ENCODE assay signal across 46 mouse cellular contexts in the genomic region with DNA sequence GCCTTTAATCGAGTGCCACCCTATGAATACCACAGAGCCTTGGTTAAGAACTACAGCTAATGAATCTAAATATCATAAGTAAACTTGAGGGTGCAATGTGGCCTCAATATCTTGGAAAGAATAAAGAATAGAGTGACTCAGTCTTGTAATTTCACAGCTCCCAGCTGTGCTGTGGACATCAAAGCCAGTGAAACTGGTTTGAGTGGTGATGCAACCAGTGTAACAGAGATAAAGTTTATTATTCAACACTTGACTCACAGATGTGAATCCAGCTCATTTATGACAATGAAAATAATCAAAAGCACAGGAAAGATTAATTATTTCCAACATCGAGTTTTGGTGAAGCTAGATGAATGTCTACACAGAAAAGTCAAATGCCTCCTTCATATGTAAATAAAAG. TPM values are rescaled to one million over a fixed set of nuclear protein-coding genes. Genes with fewer than 3 reads are reported as not detected.
"Had no signal": no experiment of that assay in that cellular context is flagged by ENCODE, and none has a peak within 500 bp of the region (broad histone marks: within the 10 kb centered on the region; RNA-seq: fewer than 3 reads in every experiment).

No protein-coding gene starts in this region.

- H3K9ac ChIP-seq: limb, embryonic 12.5 days; limb, embryonic 13.5 days; limb, embryonic 15.5 days; liver, embryonic 12.5 days; liver, embryonic 13.5 days; liver, embryonic 14.5 days; liver, embryonic 15.5 days; liver, postnatal 0 days; lung, embryonic 14.5 days; lung, embryonic 15.5 days; midbrain, embryonic 12.5 days; midbrain, embryonic 15.5 days; neural tube, embryonic 12.5 days had no signal

- DNase-seq: left cerebral cortex, postnatal 4 days; liver; liver, embryonic 13.5 days; liver, postnatal 0 days; lung, adult 18-20 months; lung, adult 2 months; lung, embryonic 14.5 days; lung, postnatal 10 days; lung, postnatal 14 days; lung, postnatal 36 days; lung, postnatal 4 days; midbrain, embryonic 14.5 days had no signal

- H3K4me2 ChIP-seq: limb, embryonic 12.5 days; limb, embryonic 13.5 days; limb, embryonic 15.5 days; liver, embryonic 11.5 days; liver, embryonic 12.5 days; liver, embryonic 13.5 days; liver, embryonic 15.5 days; lung, embryonic 14.5 days; lung, embryonic 15.5 days; midbrain, embryonic 11.5 days; midbrain, embryonic 12.5 days; midbrain, embryonic 15.5 days; neural tube, embryonic 12.5 days had no signal

- H3K27me3 ChIP-seq: limb, embryonic 12.5 days; limb, embryonic 13.5 days; limb, embryonic 15.5 days; liver, embryonic 12.5 days; liver, embryonic 13.5 days; liver, embryonic 15.5 days; lung, embryonic 15.5 days; megakaryocyte, embryonic 14.5 days; midbrain, embryonic 12.5 days; midbrain, embryonic 15.5 days; neural tube, embryonic 12.5 days had no signal

- ATAC-seq: liver, embryonic 12.5 days; liver, postnatal 0 days; lung, postnatal 0 days; midbrain, embryonic 15.5 days; midbrain, embryonic 16.5 days had no signal

- H3K27ac ChIP-seq: limb, embryonic 10.5 days; limb, embryonic 12.5 days; limb, embryonic 13.5 days; limb, embryonic 15.5 days; liver, embryonic 12.5 days; liver, embryonic 13.5 days; liver, embryonic 14.5 days; liver, embryonic 15.5 days; lung, embryonic 15.5 days; macrophage; midbrain, embryonic 10.5 days; midbrain, embryonic 12.5 days; midbrain, embryonic 15.5 days; neural tube, embryonic 12.5 days had no signal

- H3K4me3 ChIP-seq: limb, embryonic 10.5 days; limb, embryonic 12.5 days; limb, embryonic 13.5 days; limb, embryonic 15.5 days; liver, embryonic 12.5 days; liver, embryonic 13.5 days; liver, embryonic 15.5 days; lung, embryonic 15.5 days; megakaryocyte, embryonic 14.5 days; midbrain, embryonic 10.5 days; midbrain, embryonic 12.5 days; midbrain, embryonic 15.5 days; neural tube, embryonic 12.5 days had no signal

- H3K4me1 ChIP-seq: limb, embryonic 10.5 days; limb, embryonic 12.5 days; limb, embryonic 13.5 days; limb, embryonic 15.5 days; liver, embryonic 12.5 days; liver, embryonic 13.5 days; liver, embryonic 15.5 days; lung, embryonic 15.5 days; megakaryocyte, embryonic 14.5 days; midbrain, embryonic 10.5 days; midbrain, embryonic 12.5 days; midbrain, embryonic 15.5 days; neural tube, embryonic 12.5 days had no signal

- H3K36me3 ChIP-seq: limb, embryonic 10.5 days; limb, embryonic 12.5 days; limb, embryonic 13.5 days; limb, embryonic 15.5 days; liver, embryonic 12.5 days; liver, embryonic 13.5 days; liver, embryonic 15.5 days; lung, embryonic 15.5 days; midbrain, embryonic 10.5 days; midbrain, embryonic 12.5 days; midbrain, embryonic 15.5 days; neural tube, embryonic 12.5 days had no signal

- H3K9me3 ChIP-seq: limb, embryonic 10.5 days; limb, embryonic 12.5 days; limb, embryonic 13.5 days; limb, embryonic 15.5 days; liver, embryonic 12.5 days; liver, embryonic 13.5 days; liver, embryonic 15.5 days; lung, embryonic 15.5 days; megakaryocyte, embryonic 14.5 days; midbrain, embryonic 10.5 days; midbrain, embryonic 12.5 days; midbrain, embryonic 15.5 days; neural tube, embryonic 12.5 days had no signal

RNA-seq across cellular contexts. Expression of gene Olfr538, which starts 27.9 kb away (rescaled TPM):
- total RNA-seq: left cerebral cortex, adult 8-10 months; left cerebral cortex, postnatal 10 days; left cerebral cortex, postnatal 14 days; left cerebral cortex, postnatal 25 days; left cerebral cortex, postnatal 36 days; left cerebral cortex, postnatal 4 days; liver, adult 2 months; megakaryocyte progenitor cell, adult 5-6 weeks; megakaryocyte, adult 5-6 weeks; megakaryocyte-erythroid progenitor cell, adult 5-6 weeks; midbrain, postnatal 0 days; monocyte, adult 5-6 weeks had no signal
- polyA plus RNA-seq: limb, embryonic 10.5 days; limb, embryonic 11.5 days; limb, embryonic 12.5 days; limb, embryonic 13.5 days; limb, embryonic 14.5 days; limb, embryonic 15.5 days; liver, adult 2 months; liver, embryonic 11.5 days; liver, embryonic 12.5 days; liver, embryonic 13.5 days; liver, embryonic 14.5 days; liver, embryonic 15.5 days; liver, embryonic 16.5 days; liver, postnatal 0 days; lung, adult 2 months; lung, embryonic 14.5 days; lung, embryonic 15.5 days; lung, embryonic 16.5 days; lung, postnatal 0 days; macrophage; midbrain, embryonic 10.5 days; midbrain, embryonic 11.5 days; midbrain, embryonic 12.5 days; midbrain, embryonic 14.5 days; midbrain, embryonic 15.5 days; midbrain, embryonic 16.5 days; midbrain, postnatal 0 days; neural tube, embryonic 11.5 days; neural tube, embryonic 12.5 days had no signal

RNA-seq across cellular contexts. Expression of gene Olfr536, which starts 32.5 kb away (rescaled TPM):
- total RNA-seq: left cerebral cortex, adult 8-10 months; left cerebral cortex, postnatal 10 days; left cerebral cortex, postnatal 14 days; left cerebral cortex, postnatal 25 days; left cerebral cortex, postnatal 36 days; left cerebral cortex, postnatal 4 days; liver, adult 2 months; megakaryocyte progenitor cell, adult 5-6 weeks; megakaryocyte, adult 5-6 weeks; megakaryocyte-erythroid progenitor cell, adult 5-6 weeks; midbrain, postnatal 0 days; monocyte, adult 5-6 weeks had no signal
- polyA plus RNA-seq: limb, embryonic 10.5 days; limb, embryonic 11.5 days; limb, embryonic 12.5 days; limb, embryonic 13.5 days; limb, embryonic 14.5 days; limb, embryonic 15.5 days; liver, adult 2 months; liver, embryonic 11.5 days; liver, embryonic 12.5 days; liver, embryonic 13.5 days; liver, embryonic 14.5 days; liver, embryonic 15.5 days; liver, embryonic 16.5 days; liver, postnatal 0 days; lung, adult 2 months; lung, embryonic 14.5 days; lung, embryonic 15.5 days; lung, embryonic 16.5 days; lung, postnatal 0 days; macrophage; midbrain, embryonic 10.5 days; midbrain, embryonic 11.5 days; midbrain, embryonic 12.5 days; midbrain, embryonic 14.5 days; midbrain, embryonic 15.5 days; midbrain, embryonic 16.5 days; midbrain, postnatal 0 days; neural tube, embryonic 11.5 days; neural tube, embryonic 12.5 days had no signal

RNA-seq across cellular contexts. Expression of gene Olfr535, which starts 55.7 kb away (rescaled TPM):
- total RNA-seq: left cerebral cortex, adult 8-10 months; left cerebral cortex, postnatal 10 days; left cerebral cortex, postnatal 14 days; left cerebral cortex, postnatal 25 days; left cerebral cortex, postnatal 36 days; left cerebral cortex, postnatal 4 days; liver, adult 2 months; megakaryocyte progenitor cell, adult 5-6 weeks; megakaryocyte, adult 5-6 weeks; megakaryocyte-erythroid progenitor cell, adult 5-6 weeks; midbrain, postnatal 0 days; monocyte, adult 5-6 weeks had no signal
- polyA plus RNA-seq: limb, embryonic 10.5 days; limb, embryonic 11.5 days; limb, embryonic 12.5 days; limb, embryonic 13.5 days; limb, embryonic 14.5 days; limb, embryonic 15.5 days; liver, adult 2 months; liver, embryonic 11.5 days; liver, embryonic 12.5 days; liver, embryonic 13.5 days; liver, embryonic 14.5 days; liver, embryonic 15.5 days; liver, embryonic 16.5 days; liver, postnatal 0 days; lung, adult 2 months; lung, embryonic 14.5 days; lung, embryonic 15.5 days; lung, embryonic 16.5 days; lung, postnatal 0 days; macrophage; midbrain, embryonic 10.5 days; midbrain, embryonic 11.5 days; midbrain, embryonic 12.5 days; midbrain, embryonic 14.5 days; midbrain, embryonic 15.5 days; midbrain, embryonic 16.5 days; midbrain, postnatal 0 days; neural tube, embryonic 11.5 days; neural tube, embryonic 12.5 days had no signal
